In the genomic region with DNA sequence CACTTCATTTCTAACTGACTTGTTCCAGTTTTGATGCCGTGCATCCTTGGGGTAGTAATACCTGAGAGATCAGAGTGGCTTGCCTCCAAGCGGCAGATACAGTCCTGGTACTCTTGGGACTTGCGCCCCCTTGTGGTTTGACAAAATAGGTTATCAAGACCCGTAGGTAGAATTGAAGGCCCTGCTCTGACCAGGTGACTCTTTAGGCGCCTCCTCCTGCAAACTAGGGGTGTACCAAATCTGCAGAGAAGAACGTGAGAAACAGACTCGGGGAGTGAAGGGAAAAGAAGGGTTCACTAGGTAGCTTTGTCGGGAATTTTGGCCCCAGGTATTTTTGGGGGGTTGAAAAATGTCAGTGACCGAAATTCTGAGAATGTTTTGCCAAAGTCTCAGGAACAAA, we compare ENCODE assay signal across 8 mouse cellular contexts. TPM values are rescaled to one million over a fixed set of nuclear protein-coding genes. Genes with fewer than 3 reads are reported as not detected.
DNase-seq lines count a peak whose midpoint lies in the region; ATAC-seq lines count a peak whose summit lies in the region.

No protein-coding gene starts in this region.

- H3K27me3 ChIP-seq in hindbrain, embryonic 15.5 days = no peaks in the 10 kb centered on the region

- H3K36me3 ChIP-seq in hindbrain, embryonic 15.5 days = no peaks in the 10 kb centered on the region

- no peak overlapping the region for H3K9ac ChIP-seq in hindbrain, embryonic 15.5 days

- H3K4me1 ChIP-seq in hindbrain, embryonic 15.5 days (replicated peaks) = peaks cover 21% of the 10 kb centered on the region

- WGBS in hindbrain, embryonic 15.5 days = 4% methylated on average over 9 of the region's 9 CpGs

- no peak overlapping the region for H3K4me3 ChIP-seq in hindbrain, embryonic 15.5 days

- no peak for ATAC-seq in hindbrain, embryonic 15.5 days (ENCODE audit: low FRiP score, low read depth)

- peak overlapping the region; percentile 42 for H3K4me2 ChIP-seq in hindbrain, embryonic 15.5 days

- H3K27ac ChIP-seq in hindbrain, embryonic 15.5 days (replicated peaks) = no peak overlapping the region

- peak; percentile 74 for DNase-seq in WW6 (ENCODE audit: low read depth, low spot score)
- peak; percentile 86 to 91 for DNase-seq in cerebellum, postnatal 36 days
- peak; percentile 74 to 84 for DNase-seq in frontal cortex, postnatal 36 days (ENCODE audit: low spot score in 2 of 2)
- peak; percentile 72 for DNase-seq in left cerebral cortex, adult 11 months (ENCODE audit: low spot score)
- peak; percentile 62 to 89 for DNase-seq in lung, postnatal 4 days
- DNase-seq in retina, postnatal 1 day = peak; percentile 83
- peak; percentile 93 for DNase-seq in thymus, postnatal 4 days

- H3K9me3 ChIP-seq in hindbrain, embryonic 15.5 days = no peaks in the 10 kb centered on the region

RNA-seq across cellular contexts. Expression of gene Mgst2, which starts 7.9 kb away (rescaled TPM):
- 0.36 and 0.59 TPM in 2 replicates for polyA plus RNA-seq in hindbrain, embryonic 15.5 days (2015; fragmentation: Nextera tagmentation; extraction: Ambion mirVana)
